Mouse (Mus musculus) ZHBTc4 (cell line): Measurements from ENCODE around the gene Hist1h4i.
"Not testable (repeated sequence)": the region's sequence is repeated elsewhere in the genome, so short reads cannot be mapped to it uniquely, and the experiment has no call there.

ENCODE experiments used
- DNase-seq: peaks from one replicate; pipeline ENCODE4 v3.0.0-alpha.2; 2011; ENCODE audit warnings: low read depth, low spot score

Hist1h4i gene

DNA sequence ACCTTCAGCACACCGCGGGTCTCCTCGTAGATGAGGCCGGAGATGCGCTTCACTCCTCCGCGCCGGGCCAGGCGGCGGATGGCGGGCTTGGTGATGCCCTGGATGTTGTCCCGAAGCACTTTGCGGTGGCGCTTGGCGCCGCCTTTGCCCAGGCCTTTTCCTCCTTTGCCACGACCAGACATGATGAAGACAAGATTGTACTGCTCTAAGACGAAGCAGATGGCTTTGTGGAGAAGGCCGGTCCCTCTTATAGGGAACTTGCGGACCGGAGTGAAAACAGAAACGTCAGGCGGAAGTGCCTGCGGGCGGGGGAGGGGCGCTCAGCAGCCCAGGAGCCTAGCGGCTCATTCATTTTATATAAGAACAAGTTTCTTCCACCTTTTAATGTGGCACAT is at the start of gene Hist1h4i:
Gene Hist1h4i, minus strand, starts transcription at position 221 of the 395 bp plus-strand sequence.
- DNase-seq = peak; percentile 96

DNA sequence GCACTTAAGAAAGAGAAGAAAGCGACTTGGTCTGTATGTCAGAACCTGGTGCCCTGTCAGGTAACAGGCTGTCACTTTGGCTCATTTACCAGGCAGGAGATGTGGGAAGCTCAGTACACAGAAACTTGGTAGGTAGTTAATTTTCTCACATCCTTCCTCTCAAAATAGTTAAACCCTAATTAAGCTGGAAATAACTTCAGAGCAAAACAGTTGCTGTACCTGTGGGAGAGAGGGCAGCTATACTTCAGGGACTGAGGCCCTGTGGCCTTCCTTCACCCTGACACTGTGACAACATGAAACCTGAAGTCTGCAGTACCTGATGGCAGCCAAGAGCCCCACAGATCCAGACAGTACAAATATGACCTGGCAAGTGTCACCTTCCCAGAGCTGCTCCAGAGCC is 43.0 kb upstream of the Hist1h4i start, which contains the start of gene Vmn1r188:
Gene Vmn1r188, plus strand, starts transcription at position 301 of the 400 bp plus-strand sequence.
- DNase-seq = not testable (repeated sequence)

DNA sequence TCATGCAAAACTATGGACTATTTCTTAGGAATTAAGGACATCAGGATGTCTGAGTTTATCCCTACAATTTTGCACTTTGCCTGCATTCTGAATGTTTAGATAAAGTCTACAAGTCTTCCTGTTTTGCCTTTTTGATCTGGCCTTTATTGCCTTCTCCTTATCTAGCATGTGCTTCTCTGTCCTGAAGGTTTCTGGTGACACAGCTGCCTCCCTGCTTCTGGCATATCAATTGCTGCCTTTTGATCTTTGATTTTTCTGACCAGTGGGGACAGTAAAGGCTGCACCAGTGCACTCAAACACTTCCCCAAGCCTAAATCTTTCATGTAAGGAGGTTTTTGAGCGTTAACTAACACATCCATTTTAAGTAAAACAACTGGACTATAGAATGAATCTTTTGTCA is 22.3 kb upstream of the Hist1h4i start:
- no peak for DNase-seq

DNA sequence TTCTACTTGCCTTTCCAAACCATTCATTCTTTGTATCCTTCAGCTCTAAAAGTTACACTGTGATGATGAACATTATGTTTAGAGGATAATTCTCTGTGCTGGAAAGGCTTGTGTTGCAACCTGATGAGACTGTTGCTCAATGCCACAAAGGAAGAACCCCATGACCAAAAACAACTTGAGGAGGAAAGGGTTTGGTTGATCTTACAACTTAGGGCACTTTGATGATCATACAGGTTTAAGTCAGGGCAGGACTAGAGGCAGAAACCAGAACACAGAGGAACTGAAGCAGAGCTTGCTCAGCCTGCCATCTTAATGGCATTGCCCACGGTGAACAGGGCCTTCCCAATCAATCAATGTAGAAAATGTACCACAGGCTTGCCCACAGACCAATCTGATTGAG is 20.3 kb upstream of the Hist1h4i start:
- DNase-seq = no peak

GRCm38 (mm10) chr13:22053754-22054153 is 12.6 kb upstream of the Hist1h4i start:
- no peak for DNase-seq

DNA sequence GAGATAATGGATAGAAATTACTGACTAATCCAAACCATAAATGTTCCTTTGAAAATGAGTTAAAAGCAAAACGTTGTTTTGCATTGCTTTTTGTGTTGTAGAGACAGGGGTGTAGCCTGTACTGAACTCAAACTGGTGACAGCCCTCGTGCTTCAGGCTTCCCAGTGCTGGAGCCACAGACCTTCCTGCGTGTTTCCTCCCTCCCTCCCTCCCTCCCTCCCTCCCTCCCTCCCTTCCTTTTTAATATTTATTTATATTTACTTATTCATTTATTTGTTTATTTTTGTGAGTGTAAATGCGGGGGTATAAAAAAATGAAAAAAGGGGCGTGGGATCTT is 10.3 kb upstream of the Hist1h4i start:
- DNase-seq = no peak

DNA sequence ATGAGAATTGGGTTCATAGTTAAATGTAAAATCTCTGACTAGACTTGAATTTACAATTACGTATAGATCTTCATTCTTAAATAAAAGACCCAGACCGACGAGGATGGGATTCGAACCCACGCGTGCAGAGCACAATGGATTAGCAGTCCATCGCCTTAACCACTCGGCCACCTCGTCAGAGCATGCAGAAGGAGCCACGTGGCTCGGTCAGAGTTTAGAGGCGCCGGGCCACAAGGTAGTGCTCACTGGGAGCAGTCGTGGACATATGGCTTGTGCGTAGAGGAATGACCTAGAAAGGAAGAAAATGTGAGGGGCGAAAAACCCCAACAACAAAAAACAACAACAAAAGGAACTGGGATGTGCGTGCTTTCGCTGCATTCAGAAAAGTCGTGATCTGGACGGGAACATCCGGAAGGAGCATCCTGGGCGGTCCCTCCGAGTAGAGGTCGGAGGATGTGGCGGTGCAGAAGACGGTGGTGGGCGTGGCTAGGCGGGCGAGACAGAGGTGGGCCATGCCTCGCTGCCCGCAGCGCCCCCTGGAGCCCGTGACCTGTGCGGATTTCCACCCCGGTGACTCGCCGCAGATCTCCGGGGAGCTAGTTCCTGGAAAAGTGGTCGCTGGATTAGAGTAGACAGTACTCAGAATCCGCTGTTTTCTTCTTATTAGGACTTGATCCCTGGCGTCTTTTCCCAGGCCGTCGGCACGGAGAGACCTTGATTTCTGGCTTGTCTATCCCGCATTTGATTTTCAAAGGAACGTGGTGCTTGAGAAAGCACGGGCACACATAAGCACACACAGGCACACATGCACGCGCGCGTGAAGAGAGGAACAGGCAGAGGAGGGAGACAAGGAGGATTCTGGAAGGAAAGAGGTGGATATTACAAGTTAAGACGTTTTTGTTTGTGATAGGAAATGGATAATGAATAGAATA is 9.7 kb upstream of the Hist1h4i start:
- peak; percentile 98 for DNase-seq

DNA sequence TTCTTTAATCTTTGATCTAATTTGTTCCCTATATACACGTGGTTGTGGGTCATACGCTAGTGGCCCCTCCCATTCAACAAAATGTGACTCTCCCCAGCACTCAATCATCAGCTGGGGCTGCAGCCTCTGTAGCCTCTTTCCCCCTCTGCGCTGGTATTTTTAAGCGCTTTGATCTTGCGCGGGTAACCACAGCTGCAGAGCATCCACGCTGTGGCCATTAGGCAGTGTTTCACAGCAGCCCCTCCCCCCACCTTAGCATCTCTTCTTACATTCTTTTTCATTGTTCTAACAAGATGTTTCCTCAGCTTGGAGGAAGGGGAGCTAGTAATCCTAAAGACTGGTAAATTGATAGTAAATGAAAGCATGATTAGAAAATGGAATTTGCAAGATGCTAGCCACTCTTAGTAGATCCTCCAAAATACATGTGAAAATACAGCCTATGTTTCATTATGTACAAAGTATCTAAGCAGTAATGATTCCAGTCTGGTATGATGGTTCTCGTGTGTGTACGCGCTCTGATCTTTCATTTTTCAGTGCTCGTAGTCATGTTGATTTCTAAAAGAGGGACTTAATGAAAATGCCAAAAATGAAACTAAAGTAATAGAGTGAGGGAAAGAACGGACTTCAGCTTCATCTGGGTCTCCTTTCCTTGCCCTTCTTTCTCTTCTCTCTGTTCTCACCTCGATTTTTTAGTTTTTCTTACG is 8.7 kb upstream of the Hist1h4i start:
- peak; percentile 88 for DNase-seq

DNA sequence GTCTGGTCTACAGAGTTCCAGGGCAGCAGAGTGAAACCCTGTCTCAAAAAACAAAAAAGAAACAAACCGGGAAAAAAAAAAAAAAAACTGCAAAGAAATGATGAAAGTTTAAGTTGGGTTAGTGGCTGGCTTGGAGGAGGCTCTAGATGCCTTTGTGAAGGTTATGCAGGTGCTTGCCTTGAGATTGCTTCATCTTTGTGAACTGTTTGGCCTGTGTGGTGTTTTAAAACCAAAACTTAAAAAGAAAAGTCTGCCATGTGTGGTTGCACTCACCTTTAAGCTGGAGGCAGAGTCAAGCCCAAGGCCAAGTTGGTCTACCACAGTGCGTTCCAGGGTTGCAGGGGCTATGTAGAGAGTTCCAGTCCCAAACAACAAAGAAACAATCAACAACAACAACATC is 7.9 kb upstream of the Hist1h4i start:
- no peak for DNase-seq

- no peak for DNase-seq
Observed at GRCm38 (mm10) chr13:22045311-22045710, 4.1 kb upstream of the Hist1h4i start.

- DNase-seq = no peak
Observed at GRCm38 (mm10) chr13:22044432-22045155, 3.4 kb upstream of the Hist1h4i start.

DNA sequence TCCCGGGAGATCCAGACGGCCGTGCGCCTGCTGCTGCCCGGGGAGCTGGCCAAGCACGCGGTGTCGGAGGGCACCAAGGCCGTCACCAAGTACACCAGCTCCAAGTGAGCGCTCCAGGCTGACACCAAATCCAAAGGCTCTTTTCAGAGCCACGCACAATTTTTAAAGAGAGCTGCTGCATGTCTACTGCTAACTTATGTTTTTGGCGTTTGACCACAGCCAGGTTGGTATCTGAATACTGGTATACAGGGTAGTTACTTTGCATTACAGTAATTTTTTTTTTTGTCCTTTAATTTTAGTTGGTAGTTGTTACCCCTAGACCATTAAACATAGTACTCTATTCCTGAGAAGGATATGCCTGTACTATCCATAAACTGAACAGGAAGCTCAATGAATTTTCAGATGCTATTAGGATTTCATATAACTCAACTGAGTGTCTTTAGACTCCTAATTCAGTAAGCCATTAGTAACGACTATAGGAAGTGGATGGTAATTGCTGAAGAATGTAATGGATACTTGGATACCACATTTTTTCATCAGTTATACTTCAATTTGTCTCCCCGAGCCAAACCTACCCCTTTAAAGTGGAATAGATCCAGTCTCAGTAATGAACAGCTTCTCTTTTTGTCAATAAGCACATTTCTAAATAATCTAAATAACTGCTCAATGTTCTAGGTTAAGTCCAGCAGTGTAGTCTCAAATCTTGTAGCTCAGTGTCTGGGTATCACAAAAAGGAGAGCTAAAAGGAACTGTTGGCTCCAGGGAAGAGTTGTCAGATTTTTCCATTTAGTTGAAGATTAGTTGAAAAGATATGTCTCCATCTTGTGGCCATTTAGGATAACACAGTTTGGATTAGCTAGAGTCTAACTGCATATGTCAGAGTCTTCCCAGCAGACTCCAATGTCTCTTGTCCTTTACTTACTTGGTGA is 2.6 kb upstream of the Hist1h4i start:
- peak; percentile 81 for DNase-seq

DNA sequence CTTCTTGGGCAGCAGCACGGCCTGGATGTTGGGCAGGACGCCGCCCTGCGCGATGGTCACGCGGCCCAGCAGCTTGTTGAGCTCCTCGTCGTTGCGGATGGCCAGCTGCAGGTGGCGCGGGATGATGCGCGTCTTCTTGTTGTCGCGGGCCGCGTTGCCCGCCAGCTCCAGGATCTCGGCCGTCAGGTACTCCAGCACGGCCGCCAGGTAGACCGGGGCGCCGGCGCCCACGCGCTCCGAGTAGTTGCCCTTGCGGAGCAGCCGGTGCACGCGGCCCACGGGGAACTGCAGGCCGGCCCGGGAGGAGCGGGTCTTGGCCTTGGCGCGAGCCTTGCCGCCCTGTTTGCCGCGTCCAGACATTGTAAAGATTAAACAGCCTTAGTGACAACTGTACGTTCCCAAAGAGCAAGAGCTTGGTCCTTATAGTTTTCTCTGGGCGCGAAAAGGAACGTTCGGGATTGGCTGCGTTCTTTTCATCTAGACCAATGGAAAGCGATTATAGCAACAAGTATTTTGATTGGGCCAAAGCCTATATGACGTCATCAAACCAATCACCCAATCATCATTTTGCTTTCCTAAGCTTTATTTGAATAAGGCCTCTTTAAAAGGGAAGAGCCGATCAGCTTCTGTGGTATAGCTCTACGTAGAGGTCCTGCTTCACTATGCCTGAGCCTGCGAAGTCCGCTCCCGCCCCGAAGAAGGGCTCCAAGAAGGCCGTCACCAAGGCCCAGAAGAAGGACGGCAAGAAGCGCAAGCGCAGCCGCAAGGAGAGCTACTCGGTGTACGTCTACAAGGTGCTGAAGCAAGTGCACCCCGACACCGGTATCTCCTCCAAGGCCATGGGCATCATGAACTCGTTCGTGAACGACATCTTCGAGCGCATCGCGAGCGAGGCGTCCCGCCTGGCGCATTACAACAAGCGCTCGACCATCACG is 1.7 kb upstream of the Hist1h4i start, which contains the start of the genes Hist1h2ag and Hist1h2bj:
Gene Hist1h2ag, minus strand, starts transcription at position 377 of the 935 bp plus-strand sequence.
Gene Hist1h2bj, plus strand, starts transcription at position 647 of the 935 bp plus-strand sequence.
- DNase-seq = peak; percentile 98

GRCm38 (mm10) chr13:22041651-22042567 is 747 bp upstream of the Hist1h4i start:
- DNase-seq = peak; percentile 59

DNA sequence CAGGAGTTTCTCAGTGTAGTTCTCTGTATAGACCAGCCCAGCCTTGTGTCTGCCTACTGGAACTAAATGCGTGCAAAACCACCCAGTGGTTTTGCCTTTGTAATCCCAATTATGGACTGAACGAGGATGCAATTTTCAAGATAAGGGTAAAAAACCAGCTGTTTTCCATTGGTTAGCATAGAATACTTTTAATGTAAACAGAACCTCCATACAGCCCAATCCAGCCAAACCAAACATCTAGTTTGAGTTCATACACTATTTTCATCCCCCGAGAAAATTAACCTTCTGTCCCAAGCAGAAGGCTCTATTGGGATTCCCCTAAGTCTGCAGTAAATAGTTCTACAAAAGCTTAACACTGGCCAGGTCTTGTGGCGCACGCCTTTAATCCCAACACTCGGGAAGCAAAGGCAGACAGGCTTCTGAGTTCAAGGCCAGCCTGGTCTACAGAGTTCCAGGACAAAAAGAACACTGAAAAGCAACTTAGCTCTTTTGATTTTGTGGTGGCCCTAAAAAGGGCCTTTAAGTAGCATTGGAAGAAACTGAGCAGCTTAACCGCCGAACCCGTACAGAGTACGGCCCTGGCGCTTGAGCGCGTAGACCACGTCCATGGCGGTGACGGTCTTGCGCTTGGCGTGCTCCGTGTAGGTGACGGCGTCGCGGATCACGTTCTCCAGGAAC is 559 bp downstream of the Hist1h4i start:
- DNase-seq = peak; percentile 72

DNA sequence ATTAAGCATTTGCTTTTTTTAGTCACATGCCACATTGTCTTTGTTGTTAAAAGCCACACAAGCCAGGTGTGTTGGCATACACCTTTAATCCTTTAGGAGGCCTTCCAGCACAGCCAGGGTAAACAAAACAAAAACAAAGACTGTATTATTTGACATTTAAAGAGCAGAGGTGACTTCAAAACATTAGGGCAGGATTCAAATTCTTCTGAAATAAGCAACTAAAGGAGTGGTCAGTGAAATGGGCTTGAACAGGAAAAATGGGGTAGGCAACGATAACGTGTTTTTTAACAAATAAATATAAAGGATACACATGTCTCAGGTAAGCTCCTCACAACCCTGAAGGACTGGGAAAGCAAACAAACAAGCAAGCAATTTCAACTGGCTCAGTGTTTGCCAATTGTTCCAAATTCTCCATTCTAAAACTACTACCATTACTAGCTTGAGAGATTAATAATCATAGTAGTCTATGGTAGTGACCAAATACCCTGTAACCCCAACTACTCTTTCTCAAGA is 1.2 kb downstream of the Hist1h4i start:
- DNase-seq = peak; percentile 54

- no peak for DNase-seq
Observed at GRCm38 (mm10) chr13:22039364-22039763, 1.8 kb downstream of the Hist1h4i start.

DNA sequence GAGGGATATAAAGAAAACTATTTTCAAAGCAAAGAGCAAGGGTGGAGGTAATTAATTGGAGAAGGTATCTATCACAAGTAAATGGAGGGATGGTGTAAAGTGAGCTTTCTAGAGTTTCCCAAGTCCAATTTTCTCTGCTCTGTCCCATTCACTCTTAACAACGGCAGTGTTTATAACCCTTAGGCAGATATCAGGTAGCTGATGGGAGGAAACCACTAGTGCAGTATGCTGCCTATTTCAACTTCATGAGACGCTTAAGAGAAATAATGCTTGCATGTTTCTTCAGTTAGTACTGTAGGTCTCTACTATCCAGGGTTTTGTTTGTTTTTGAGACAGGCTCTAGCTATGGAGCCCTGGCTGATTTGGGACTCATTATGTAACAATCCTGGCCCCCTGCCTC is 3.7 kb downstream of the Hist1h4i start:
- no peak for DNase-seq
